Mouse (Mus musculus) spleen, postnatal 4 days (tissue): ENCODE results near the gene Rinl.

Source experiments
- DNase-seq, 2 experiments: peaks; one replicate each; pipeline ENCODE4 v3.0.0; 2022; ENCODE audit warnings: low spot score in 2 of 2

Rinl gene

DNA sequence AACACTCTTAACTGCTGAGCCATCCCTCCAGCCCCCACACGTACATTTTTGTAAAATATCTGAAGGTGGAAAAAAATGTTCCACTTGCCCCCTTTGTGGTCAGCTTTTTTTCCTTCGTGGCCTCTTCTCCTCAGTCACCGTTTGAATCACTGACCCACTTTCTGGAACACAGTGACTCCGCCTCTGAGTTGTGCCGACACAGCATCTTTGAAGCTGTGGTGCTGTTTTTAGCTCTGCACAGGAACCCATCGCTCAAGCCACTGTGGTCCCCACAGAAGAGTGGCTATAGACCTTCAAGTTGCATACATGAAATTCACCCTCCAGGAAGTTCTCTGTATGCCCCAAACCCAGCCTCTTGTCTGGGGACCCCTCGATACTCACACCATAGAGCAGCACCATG is 7.9 kb upstream of the Rinl start:
- no peak for DNase-seq

DNA sequence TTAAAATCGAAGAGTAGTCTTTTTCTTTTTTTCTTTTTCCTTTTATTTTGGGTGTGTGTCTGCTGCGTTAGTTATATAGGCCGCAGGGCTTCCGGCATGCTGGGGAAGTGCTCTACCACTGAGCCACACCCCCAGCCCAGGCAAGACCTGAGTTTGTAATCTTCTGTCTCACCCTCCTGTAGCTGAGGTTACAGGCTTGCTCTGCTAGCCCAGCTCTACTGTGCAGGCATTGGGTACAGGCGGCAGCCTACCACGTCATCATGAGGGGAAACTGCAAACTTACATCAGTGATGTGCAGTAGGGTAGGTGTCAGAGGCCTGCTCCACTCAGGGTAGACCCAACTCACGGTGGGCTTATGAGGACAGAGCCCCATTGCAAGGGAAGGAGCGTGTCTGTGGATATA is 7.5 kb upstream of the Rinl start:
- peak in 1 of 2 experiments; percentile 49 for DNase-seq

DNA sequence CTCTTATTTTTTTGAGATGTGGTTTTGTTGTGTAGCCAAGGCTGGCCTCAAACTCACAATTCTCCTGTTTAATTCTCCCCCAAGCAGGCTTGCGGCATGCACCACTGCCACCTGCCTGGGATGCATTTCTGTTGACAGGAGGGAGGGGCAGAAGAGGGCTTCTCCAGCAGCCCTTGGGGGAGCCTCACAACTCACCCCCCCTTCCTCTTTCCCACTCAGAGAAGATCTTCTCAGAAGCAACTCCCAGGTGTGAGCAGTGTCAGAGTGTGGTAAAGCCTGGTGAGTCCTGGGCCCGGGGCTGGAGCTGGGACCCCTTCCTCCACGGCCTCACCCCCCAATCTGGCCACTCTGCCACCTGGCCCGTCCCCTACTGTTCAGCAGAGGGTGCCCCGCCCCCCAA is 3.6 kb upstream of the Rinl start:
- DNase-seq = no peak

DNA sequence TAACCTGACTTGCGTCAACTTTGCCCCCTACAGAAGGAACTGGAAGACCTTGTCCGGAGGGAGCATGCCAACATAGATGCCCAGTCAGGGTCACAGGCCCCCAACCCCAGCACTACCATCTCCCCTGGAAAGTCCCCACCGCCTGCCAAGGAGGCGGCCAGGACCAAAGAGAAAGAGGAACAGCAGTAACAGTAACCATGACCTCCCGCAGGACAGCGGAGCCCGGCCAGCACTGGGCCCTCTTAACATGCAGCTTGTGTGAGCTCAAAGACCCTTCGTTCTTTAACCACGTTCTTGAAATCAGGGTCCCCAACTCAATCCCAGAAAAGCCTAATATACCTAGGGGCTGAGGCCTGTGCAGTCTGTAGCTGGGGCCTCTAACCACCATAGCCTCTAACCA is 885 bp upstream of the Rinl start:
- DNase-seq = no peak

DNA sequence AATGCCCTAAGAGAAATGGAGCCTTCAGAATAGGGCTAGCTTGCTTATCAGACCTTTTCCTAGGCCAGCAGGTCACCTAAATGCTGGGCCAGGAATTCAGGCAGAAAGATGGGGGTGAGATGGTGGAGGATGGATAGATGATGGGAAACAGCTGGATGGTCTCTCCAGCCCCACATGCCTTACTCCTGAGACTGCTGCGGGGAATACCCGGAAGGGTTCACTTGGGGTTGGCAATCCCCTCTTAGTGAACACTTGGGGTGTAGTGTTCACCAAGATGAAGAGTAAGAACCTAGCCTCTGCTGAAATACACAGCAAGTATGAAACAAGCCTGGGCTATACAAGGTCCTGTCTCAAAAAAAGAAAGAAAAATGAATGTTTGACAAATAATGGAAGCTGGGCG is 466 bp downstream of the Rinl start:
- DNase-seq = no peak

DNA sequence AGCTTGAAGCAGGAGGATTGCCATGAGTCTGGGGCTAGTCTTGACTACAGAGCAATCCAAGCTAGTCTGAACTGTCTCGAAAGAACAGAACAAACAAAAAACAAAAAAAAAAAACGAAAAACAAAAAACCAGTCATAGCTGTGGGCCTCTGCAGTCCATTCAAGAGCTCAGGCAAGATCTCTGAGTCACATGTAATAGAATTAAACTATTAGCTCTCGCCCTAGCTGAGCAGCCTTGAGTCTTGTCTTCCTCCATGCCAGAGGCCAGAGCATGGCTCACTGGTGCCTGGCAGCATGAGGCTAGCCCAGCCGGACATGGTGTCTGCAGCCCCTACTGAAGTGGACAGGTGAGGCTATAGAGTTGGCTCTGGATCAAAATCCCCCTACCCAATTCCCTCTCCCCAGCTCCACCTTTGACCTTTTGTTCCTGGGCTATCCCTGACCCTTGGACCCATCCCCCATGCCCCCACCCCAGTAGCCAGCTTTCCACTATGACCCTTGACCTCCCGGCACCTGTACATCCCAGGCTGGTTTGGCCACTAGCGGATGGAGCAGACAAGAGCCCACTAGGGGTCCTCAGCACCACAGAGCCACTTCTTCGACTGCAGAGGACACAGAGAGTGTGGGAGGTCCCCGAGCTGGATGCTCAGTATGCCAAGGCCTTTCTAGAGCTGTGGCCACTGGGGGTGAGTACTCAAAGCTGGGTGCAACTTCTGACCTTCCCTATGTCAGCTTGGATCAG is 1.5 kb downstream of the Rinl start:
- DNase-seq = no peak

DNA sequence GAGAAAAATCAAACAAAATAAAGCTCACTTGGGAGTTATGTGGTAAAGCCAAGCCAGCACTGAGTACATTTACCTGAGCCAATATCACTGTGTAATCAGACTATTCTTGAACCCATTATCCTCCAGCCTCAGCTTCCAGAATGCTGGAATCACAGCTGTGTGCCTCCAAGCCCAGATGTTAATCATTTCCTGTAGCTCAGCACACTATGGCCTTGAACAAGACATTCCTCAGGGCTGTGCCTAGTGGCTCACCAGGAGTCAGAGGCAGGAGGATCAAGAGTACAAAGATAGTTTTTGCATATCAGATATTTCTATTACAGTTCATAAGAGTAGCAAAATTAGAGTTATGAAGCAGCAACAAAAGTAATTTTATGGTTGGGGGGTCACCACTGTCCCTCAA is 2.9 kb downstream of the Rinl start:
- no peak for DNase-seq

DNA sequence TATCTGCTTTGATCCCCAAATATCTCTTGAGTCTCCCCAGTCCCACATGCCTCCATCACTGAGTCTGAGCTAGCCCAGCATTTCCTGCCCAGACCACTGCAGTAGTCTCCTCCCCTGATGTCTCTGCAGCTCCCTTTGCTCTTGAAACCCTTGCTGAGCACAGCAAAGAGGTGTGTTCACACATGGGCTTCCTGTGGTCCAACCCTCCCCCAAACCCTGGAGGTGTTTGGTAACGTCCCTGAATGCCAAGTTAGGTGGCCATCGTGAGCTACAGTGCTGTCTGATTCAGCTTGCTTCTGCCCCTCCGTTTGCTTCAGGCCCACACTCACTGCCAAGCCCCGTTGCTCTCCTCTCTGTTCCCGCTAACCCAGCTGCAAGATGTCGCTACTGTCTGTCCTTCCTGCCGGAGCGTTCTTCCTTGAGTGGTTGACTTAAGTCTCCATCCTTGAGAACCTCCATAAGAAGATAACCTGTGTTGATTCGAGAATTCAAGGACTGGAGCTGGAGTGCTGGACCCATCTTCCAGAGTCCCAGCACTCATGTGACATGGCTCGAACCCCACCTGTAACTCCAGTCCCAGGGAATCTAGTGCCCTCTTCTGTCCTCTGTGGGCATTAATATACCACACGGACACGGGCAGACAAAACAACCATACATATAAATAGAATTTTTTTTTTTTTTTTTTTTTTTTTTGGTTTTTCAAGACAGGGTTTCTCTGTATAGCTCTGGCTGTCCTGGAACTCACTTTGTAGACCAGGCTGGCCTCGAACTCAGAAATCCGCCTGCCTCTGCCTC is 3.8 kb downstream of the Rinl start:
- no peak for DNase-seq

DNA sequence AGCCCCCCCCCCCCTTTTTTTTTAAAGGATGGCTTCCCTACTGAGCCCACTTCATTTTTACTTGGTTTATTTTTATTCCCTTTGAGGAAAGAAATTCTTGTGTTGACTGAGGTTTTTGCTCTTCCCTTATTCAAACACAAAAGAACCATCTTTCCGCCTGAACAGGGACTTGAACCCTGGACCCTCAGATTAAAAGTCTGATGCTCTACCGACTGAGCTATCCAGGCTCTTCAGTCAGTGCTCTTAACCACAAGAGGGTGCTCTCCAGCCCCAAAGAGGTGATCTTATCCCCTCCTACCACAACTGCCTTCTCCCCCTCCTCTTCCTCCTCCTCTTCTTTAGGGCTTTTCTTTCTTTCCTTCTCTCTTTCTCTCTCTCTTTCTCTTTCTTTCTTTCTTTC is 5.1 kb downstream of the Rinl start:
- DNase-seq = no peak

DNA sequence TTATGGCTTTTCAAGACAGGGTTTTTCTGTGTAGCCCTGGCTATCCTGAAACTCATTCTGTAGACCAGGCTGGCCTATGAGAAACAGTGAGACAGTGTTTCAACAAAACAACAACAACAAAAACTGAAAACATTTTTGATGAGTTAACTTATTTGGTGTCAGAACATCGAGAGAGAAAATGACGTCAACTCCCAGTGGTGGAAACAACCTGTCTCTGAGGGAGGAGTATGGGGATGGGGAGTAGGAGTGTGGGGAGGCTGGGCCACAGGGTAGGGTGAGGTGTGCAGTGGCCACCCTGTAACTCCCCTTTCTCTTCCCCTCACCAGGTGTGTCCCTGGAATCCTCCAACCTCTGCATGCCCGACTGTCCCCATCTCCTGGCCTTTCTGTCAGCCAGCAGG is 5.7 kb downstream of the Rinl start:
- DNase-seq = no peak

DNA sequence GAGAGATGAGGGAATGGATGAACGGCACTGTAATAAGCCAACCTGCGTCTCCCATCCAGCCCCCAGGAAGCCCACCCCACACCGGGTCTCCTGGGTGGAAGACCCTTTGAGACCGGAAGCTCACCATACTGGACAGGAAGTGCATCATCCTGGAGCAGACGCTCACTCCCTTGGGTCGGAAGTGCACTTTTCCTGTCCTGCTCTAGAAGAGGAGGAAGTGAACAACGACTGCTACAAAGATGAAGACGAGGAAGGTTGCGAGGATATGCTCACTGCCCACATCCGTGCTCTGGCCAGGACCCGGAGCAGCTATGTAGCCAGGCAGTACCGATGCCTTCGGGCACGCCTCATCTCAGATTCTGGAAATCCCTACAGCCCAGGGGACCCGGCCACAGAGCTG is 7.1 kb downstream of the Rinl start:
- DNase-seq = no peak

DNA sequence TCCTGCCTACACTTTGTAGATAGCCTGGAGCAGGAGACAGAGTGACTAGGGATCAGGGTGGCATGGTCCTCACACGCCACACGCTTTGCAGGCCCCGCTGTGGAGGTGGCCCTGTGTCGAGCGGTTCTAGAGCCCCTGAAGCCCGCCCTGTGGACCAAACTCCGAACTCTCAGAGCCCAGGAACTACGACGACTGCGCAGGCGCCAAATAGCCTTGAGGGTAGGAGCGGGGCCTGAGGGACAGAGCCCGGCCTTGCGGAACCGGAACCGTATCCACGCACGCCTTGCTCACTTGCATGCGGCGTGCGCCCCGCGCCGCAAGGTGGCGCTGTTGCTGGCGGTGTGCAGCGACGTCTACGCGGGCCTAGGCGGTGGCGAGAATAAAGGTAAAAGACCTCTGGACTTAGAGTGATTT is 7.8 kb downstream of the Rinl start:
- DNase-seq = peak; percentile 80 to 94

DNA sequence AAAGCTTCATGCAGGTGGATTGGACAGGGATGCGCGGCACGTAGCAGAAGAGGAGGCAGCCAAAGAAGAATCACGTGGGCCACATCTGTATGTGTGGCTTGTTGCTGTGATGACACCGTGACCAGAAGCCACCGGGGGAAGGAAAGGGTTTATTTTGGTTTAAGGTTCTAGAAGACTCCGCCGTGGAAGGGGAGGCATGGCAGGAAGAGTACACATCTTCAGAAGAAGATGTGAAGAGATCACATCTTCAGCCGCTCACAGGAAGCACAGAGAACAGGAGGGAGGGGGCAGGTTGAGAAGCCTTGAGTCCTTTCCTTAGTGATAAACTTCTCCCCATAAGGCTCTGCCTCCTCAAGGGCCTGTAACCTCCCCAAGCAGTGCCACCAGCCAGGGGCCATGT is 11.2 kb downstream of the Rinl start:
- DNase-seq = no peak

DNA sequence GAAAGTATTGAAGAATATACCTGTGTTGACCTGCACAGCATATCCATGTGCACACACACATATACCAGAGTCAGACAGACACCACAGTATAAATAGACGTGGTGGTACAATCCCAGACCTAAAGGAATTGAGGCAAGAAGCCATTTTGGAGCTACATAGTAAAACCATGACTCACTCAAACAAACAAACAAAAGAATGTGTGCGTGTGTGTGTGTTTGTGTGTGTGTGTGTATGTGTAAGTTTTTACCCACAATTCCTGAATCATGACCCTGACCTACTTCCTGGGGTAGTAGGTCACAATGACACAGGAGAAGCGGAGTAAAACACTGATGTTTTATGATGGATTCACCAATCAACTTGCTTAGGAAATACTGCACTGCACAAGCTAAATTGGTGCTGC is 12.7 kb downstream of the Rinl start:
- no peak for DNase-seq

DNA sequence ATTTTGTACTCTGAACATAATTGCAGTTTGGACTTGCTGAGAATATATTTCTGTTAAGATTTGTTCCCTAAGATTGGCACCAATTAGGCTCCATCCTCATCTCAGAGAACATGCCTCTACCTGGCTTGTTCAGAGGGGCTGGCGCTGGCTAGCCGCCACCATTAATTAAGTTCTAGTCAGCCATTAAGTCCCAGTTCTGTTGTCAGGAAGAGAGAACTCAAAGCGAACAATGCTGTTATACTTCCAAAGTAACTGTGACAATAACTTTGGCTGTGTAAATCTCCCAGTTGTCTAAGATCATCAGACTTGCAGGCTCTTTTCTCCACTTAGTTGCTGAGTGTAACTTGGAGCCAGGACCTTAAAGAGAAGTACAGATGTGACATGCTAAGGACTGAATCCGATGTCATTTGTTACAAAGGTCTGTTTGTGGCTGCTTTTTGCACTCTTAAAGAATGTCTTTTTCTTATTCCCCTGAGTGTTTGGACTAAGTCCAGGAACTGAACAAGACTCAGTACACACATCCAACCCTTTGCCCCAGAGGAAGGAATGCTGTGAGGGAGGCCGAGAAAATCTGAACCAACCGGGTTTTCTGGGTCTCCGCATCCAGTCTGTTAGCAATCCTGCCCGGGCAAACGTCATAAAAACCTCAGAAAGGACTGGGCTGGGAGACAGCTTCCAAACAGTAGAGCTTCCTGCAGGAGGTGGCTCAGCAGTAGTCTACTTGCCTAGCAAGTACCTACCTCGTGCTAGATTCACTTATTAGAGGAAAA is 13.3 kb downstream of the Rinl start:
- DNase-seq = no peak

DNA sequence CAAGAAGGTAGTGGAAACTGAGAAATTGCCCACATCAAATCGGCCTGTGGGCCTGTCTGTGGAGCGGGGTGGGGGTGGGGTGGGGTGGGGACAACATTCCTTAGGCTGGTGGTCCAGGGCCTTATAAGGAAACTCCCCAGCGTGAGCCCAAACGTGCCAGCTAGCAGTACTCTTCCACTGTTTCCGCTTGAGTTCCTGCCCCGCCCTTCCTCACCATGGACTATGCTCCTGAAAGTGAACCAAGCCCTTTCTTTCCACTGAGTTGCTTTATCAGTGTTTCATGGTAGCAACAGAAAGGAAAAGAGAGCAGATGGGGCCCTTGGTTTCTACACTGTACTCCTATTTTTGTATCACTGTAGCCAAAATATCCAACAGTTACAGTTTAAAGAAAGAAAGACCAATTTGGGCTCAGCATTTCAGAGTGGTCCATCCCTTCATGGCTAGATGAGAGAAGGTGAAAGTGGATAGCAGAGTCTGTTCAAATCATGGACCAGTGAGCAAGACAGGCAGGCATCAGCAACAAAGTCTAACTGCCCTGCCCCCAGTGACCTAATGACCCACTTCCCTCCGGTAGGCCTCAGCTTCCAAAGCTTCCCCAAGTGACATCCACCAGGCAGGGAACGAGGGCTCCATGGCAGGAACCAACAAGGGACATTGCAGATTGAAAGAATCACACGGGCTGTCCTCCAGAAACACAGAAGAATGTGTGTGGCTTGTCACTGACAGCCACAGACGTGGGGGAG is 14.2 kb downstream of the Rinl start:
- DNase-seq = no peak

DNA sequence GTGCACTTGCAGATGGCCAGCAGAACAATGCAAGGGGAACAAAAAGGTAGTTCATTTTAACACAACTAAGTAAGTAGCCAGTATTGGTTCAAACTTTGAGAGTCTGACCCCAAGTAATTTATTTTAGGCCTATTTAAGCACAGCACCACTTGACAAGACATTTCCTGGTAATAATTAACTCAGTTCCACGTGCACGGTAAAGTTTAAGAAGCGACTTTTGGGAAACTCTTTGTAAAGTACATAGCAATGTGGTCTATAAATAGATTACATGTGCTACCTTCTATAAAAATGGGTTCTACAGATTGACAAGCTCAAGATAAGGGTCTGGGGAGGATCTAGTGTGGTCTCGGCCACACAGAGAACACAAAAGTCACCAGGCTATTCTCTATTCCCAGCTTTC is 15.0 kb downstream of the Rinl start:
- no peak for DNase-seq

DNA sequence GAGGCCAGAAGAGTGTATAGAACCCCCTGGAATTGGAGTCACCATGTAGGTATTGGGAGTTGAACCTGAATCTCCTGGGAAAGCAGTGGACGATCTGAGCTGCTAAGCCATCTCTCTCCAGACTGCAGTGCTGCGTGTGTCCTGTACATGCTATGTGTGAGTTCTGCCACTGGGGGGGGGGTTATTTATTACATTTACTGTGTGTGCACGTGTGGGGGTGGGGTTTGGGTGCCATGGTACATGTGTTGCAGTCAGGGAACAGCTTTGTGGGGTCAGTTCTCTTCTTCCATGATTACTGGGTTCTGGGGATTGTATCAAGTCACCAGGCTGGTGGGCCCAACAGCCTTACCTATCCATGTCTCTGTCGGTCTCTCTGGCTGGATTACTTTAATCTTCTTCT is 18.1 kb downstream of the Rinl start:
- no peak for DNase-seq

DNA sequence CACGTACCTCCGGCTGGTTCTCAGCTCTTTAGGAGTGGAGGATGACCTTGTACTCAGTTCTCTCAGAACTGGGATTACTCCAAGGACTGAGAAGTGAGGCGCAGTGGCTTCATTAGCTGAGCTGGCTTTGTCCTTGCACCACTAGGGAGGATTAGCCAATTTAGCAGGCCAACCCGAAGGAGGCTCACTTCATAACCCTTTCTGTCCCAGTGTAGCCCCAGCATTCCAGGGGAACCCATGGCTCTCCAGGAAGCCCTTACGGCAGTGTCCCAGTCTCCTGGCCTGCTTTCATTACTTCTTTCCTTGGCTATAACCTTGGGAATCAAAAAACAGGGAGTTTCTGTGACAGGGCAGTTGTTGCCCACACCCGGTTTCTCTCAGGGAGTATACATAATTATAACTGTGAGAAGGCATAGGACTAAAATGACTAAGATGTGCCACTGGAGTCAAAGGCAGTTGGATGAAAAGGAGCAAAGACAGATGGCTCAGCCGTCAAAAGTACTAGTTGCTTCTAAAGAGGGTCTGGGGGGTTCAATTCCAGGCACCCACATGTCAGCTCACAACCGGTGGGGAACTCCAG is 19.0 kb downstream of the Rinl start:
- no peak for DNase-seq

DNA sequence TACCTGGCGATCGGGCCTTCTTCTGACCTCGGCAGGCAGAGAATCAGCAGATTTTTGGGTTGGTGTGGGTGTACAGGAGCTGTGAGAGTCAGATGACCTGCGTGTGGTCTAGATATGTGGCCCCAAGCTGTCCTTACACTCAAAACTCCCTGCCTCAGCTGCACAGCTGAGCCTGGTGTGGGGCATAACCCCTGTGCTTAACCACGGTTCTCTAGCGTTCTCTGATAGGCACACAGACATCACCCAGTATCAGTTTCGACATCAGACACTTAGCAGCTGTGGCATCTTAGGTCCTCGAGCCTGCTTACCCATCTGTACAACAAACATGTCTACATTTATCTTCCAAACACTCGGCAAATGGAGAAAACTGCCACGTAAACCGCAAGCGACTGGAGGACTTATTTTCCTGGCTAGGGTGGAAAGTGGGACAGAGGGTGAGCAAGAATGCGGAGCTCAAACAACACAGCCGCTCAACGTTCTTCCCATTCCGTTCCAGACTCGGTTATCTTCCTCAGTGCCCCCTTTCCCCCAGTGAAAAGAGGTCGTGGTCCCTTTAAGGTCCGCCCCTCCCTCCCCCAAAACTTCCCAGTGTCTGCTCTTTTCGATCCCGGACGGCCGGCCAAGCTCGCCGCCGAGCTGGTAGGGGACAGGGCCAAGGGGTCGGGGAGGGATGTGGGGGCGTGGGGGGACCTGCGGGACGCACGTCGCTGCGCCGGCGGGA is 19.6 kb downstream of the Rinl start, which contains the start of gene Hnrnpl:
TSS of gene Hnrnpl (plus strand) at position 321 of the 721 bp plus-strand sequence.
- DNase-seq = peak in 1 of 2 experiments; percentile 28

DNA sequence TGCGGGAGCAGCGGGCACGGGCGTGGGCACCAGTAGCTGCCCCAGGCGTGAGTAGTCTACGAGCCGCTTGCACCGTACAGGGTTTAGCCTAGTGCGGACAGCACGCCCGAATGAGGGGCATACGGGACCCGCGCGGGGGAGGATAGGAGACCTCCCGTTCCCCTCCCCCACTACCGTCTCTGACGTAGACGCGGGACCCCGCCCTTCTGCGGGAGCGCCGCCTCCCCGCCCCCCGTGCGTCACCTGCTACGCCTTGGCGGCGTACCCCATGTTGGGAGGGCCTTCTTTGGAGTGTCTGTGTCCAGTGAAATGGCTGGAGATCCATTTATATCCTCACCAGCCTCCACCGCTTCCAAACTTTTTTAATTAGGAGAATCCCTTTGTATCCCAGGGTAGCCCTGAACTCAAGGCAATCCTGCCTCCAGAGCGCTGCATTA is 20.2 kb downstream of the Rinl start:
- DNase-seq = peak; percentile 92 to 95
